Mouse (Mus musculus): Measurements from ENCODE around the gene Galnt3. TPM values are rescaled to one million over a fixed set of nuclear protein-coding genes. Genes with fewer than 3 reads are reported as not detected.

Gene Galnt3
- polyA plus RNA-seq, 1 experiment from 2014 or later: 1.6 TPM

DNA sequence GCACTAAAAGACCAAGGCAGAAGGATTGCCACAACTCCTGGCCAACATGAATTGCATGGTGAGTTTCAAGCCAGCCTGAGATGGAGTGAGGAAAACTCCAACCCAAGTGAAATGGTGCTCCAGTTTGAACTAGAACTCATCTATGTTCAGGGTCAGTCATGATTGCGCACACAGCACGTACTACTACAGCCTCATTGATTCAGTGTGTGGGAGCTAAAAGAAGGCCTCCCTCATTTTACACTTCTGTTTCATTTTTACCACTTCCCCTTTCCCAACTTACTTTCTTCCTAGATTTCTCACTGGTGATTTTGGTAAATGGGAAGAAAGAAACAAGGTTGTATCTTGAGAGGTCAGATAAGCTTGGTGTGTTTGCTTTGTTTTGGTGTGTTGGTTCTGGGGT lies 17.5 kb upstream of the Galnt3 start:
- Histone ChIP-seq H3K27me3 (ENCODE audit: low read depth, poor library complexity, severe bottlenecking) (no peaks in the 10 kb centered on the region), H3K4me3 (no peak overlapping the region), H3K27ac (no peak overlapping the region), H3K36me3 (no peaks in the 10 kb centered on the region), H3K9me3 (replicated peaks) (no peaks in the 10 kb centered on the region), H3K4me1 (peaks cover 29% of the 10 kb centered on the region)
- WGBS: 96% methylated on average over 2 of the region's 2 CpGs
- DNase-seq (ENCODE audit: low spot score): no peak

GRCm38 (mm10) chr2:66140246-66140645 lies 15.5 kb upstream of the Galnt3 start:
- Histone ChIP-seq H3K27me3 (ENCODE audit: low read depth, poor library complexity, severe bottlenecking) (no peaks in the 10 kb centered on the region), H3K36me3 (no peaks in the 10 kb centered on the region), H3K27ac (no peak overlapping the region), H3K9me3 (replicated peaks) (no peaks in the 10 kb centered on the region), H3K4me1 (peaks cover 16% of the 10 kb centered on the region), H3K4me3 (no peak overlapping the region)
- 32% methylated on average over 4 of the region's 4 CpGs for WGBS
- no peak for DNase-seq (ENCODE audit: low spot score)

DNA sequence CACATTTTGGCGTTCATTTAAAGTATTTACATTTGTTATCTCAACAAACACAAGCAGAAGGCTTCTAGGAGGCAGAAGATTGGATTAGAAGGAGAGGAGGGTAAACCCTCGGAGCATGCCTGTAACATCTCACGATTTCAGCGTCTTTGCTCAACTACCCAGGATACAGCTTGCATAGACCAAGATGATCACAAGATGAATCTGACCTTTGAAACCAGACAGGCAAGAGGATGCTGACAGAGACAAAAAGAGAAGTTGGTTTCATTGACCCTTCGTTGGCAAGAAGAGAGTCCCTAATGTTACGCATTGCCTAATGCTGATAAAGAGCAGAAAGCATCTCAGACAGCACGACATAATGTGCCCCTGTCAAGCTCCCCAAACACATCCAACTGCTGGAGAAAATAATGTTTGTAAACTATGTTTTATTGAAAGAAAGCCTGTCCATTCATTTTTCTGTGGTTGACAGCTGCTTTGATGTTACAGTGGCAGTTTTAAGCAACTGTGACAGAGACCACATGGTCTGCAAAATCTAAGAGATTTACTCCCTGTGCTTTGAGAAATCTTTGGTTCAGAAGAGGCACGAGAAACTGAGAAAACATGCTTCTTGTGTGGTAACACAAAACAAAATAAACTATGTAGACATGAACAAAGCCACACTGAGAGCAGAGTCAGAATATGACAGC lies 7.2 kb upstream of the Galnt3 start:
- WGBS: 75% methylated on average over 8 of the region's 8 CpGs
- H3K4me1 ChIP-seq: no peaks in the 10 kb centered on the region
- no peaks in the 10 kb centered on the region for H3K36me3 ChIP-seq
- no peak overlapping the region for H3K27ac ChIP-seq
- peaks cover 2% of the 10 kb centered on the region for H3K27me3 ChIP-seq (ENCODE audit: low read depth, poor library complexity, severe bottlenecking)
- H3K4me3 ChIP-seq: no peak overlapping the region
- no peaks in the 10 kb centered on the region for H3K9me3 ChIP-seq (replicated peaks)
- no peak for DNase-seq (ENCODE audit: low spot score)

GRCm38 (mm10) chr2:66128941-66129340 lies 4.1 kb upstream of the Galnt3 start:
- WGBS: 88% methylated on average over 2 of the region's 2 CpGs
- Histone ChIP-seq H3K27me3 (ENCODE audit: low read depth, poor library complexity, severe bottlenecking) (peaks cover 33% of the 10 kb centered on the region), H3K4me1 (peaks cover 14% of the 10 kb centered on the region), H3K9me3 (replicated peaks) (no peaks in the 10 kb centered on the region), H3K36me3 (no peaks in the 10 kb centered on the region), H3K4me3 (no peak overlapping the region), H3K27ac (no peak overlapping the region)
- DNase-seq (ENCODE audit: low spot score): no peak

DNA sequence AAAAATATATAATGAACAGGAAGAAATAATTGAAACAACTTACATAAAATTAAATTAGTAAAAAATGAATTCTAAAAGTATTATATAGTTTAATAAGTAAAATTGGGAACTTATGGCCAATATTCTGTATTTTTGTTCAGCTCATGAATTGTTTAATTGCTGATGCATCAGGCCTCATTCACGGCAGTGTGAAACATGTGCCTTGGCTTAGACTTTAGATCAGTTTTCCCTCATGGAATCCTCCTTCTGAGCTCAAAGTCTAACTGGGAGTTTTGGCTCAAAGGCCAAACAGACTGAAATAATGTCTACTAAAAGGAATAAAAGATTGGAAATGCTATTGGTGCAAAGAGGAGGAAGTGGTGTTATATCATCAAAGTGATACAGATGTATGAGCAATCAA lies 2.7 kb upstream of the Galnt3 start:
- Histone ChIP-seq H3K27ac (no peak overlapping the region), H3K9me3 (replicated peaks) (no peaks in the 10 kb centered on the region), H3K36me3 (no peaks in the 10 kb centered on the region), H3K4me3 (no peak overlapping the region), H3K4me1 (peaks cover 16% of the 10 kb centered on the region), H3K27me3 (ENCODE audit: low read depth, poor library complexity, severe bottlenecking) (peaks cover 47% of the 10 kb centered on the region)
- 86% methylated on average over 1 of the region's 1 CpGs for WGBS
- DNase-seq (ENCODE audit: low spot score): no peak

GRCm38 (mm10) chr2:66126936-66127335 lies 2.1 kb upstream of the Galnt3 start:
- H3K36me3 ChIP-seq: no peaks in the 10 kb centered on the region
- H3K27ac ChIP-seq: no peak overlapping the region
- no peaks in the 10 kb centered on the region for H3K9me3 ChIP-seq (replicated peaks)
- H3K4me1 ChIP-seq: peaks cover 16% of the 10 kb centered on the region
- WGBS: 93% methylated on average over 4 of the region's 4 CpGs
- DNase-seq (ENCODE audit: low spot score): no peak
- peaks cover 53% of the 10 kb centered on the region for H3K27me3 ChIP-seq (ENCODE audit: low read depth, poor library complexity, severe bottlenecking)
- H3K4me3 ChIP-seq: no peak overlapping the region

DNA sequence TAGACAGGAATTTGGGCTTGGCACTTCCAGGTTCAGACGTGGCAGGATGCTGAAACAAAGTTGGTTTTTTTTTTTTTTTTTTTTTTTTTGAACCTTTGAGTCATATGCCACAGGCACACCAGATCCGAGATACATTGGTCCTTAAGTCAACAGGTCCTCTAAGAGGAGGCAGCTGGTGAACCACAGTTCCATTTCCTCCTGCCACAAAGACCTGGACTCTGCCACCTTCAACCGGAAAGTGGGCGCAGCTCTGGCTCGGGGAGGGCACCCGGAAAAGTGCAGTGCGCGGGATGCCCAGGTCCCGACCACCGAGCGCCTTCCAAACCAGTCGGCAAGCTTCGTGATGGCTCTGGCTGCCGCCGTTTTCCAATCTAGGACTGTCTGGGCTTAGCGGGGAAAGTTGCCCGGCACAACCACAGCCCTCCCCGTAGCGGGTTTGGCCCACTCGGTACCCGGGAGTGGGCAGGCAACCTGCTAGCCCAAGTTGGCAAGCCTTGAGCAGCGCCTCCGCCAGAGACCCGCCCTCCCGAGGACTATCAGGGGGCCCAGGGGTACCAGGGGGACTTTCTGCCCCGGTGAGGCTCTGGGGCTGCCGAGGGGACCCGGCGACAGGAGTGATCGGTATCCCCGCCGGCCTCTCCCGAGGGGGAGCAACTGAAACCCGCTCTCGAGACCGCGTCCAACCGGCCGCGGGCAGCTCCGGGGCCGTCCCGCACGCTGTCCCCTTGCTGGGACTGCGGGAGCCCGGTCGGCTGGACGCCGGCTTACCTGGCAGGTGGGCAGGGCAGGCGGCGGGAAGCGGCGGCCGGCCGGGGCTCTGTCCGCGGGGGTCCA lies 821 bp downstream of the Galnt3 start:
- no peaks in the 10 kb centered on the region for H3K36me3 ChIP-seq
- WGBS: under 1% methylated on average over 57 of the region's 57 CpGs

DNA sequence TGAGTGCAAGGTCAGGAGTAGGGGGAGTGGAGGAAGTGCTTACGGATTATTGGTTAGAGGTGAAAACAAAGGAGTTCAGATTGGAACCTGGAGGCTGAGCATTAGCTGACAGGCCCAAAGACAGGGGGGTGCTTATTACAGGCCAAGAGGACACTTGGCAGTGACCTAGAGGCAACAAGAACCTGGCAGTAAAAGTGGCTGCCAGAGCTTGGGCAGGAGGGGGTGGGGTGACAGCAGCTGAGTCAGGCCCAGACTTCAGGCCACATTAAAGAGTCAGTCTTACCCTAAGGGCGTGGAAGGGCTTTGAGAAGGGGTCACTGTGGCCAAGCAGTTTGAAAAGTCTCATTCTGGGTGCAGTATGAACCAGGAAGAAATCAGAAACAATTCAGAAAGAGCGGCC lies 7.1 kb downstream of the Galnt3 start:
- 41% methylated on average over 3 of the region's 3 CpGs for WGBS
- H3K27me3 ChIP-seq (ENCODE audit: low read depth, poor library complexity, severe bottlenecking): peaks cover 9% of the 10 kb centered on the region
- peaks cover 15% of the 10 kb centered on the region for H3K4me1 ChIP-seq
- H3K4me3 ChIP-seq: no peak overlapping the region
- DNase-seq (ENCODE audit: low spot score): no peak
- no peaks in the 10 kb centered on the region for H3K36me3 ChIP-seq
- no peaks in the 10 kb centered on the region for H3K9me3 ChIP-seq (replicated peaks)
- no peak overlapping the region for H3K27ac ChIP-seq

More for the DNA sequence above, 821 bp downstream of the Galnt3 start:
- Histone ChIP-seq H3K9me3 (replicated peaks) (no peaks in the 10 kb centered on the region), H3K27me3 (ENCODE audit: low read depth, poor library complexity, severe bottlenecking) (peaks cover 54% of the 10 kb centered on the region), H3K4me1 (peaks cover 16% of the 10 kb centered on the region), H3K27ac (peak overlapping the region; percentile 76), H3K4me3 (peak overlapping the region; percentile 71)
- DNase-seq (ENCODE audit: low spot score): no peak

GRCm38 (mm10) chr2:66107864-66108514 lies 16.8 kb downstream of the Galnt3 start:
- 97% methylated on average over 9 of the region's 9 CpGs for WGBS
- Histone ChIP-seq H3K4me3 (no peak overlapping the region), H3K36me3 (no peaks in the 10 kb centered on the region), H3K27me3 (ENCODE audit: low read depth, poor library complexity, severe bottlenecking) (no peaks in the 10 kb centered on the region), H3K27ac (no peak overlapping the region), H3K4me1 (no peaks in the 10 kb centered on the region), H3K9me3 (replicated peaks) (no peaks in the 10 kb centered on the region)
- no peak for DNase-seq (ENCODE audit: low spot score)

DNA sequence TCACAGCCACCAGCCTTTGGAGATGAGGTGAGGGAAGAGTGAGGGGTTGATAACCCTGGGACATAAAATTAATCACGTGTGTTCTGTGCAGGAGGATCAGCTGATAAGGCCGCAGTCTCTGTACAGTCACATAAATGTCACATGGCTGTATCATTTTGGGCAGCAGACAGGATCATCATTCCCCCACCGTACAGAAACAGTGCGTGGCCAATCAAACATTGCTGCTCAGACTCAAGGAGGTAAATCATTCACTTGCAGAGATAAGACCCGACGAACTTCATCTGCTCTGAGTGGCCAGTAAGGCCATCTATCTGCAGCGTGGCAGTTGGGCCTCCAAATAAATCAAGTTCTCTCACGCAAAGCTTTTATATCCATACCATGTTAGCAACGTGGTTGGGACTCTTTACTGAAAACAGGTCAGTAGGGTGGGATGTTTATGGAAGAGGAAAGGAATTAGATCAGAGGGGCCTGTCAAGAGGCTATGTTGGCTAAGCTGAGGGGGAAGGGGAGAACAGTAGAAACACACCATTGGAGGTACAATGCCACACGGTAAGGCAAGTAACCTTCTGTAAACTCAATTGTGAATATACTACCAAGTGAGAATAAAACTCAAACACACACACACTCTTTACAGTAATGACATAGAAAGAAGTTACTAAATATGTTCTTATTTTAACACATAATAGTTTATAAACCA lies 20.9 kb downstream of the Galnt3 start:
- Histone ChIP-seq H3K36me3 (no peaks in the 10 kb centered on the region), H3K27ac (no peak overlapping the region), H3K9me3 (replicated peaks) (no peaks in the 10 kb centered on the region), H3K27me3 (ENCODE audit: low read depth, poor library complexity, severe bottlenecking) (no peaks in the 10 kb centered on the region), H3K4me1 (no peaks in the 10 kb centered on the region), H3K4me3 (no peak overlapping the region)
- no peak for DNase-seq (ENCODE audit: low spot score)
- 57% methylated on average over 10 of the region's 10 CpGs for WGBS

GRCm38 (mm10) chr2:66101686-66102304 lies 23.0 kb downstream of the Galnt3 start:
- no peak overlapping the region for H3K27ac ChIP-seq
- H3K9me3 ChIP-seq (replicated peaks): no peaks in the 10 kb centered on the region
- no peak for DNase-seq (ENCODE audit: low spot score)
- 94% methylated on average over 9 of the region's 9 CpGs for WGBS
- no peaks in the 10 kb centered on the region for H3K36me3 ChIP-seq
- peaks cover 4% of the 10 kb centered on the region; the same call in 1 of the 2 replicates for H3K4me1 ChIP-seq
- H3K27me3 ChIP-seq (ENCODE audit: low read depth, poor library complexity, severe bottlenecking): no peaks in the 10 kb centered on the region
- no peak overlapping the region for H3K4me3 ChIP-seq

DNA sequence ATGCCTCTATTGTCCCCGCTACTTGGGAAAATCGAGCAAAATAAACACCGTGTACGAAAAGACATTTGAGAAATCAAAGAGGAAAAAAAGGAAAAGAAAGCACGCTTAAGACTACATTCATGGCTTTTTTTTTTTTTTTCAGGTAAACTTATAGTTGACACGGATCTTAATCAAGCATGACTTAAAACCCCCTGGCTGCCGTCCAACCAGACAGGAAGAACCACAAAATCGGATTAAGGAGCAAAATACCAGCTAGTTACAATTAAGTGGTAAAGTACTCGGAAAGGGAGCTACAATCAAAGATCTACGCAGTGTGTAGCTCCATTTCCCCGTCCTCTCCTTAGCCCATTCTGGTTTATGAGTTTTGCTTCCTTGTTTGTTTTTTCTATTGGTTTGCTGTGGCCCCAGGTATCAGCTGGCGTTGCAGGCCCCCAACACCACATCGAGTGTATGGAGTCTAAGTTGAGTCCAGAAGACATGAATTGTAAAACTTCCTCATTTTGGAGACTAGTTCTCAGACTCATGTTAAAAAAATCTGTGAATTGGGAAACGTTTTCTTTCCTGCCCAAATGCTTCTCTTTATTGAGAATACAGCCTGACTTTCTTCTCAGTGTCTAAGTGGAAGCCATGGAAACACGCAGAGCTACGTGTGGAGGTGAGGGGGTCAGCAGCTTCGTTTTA lies 24.0 kb downstream of the Galnt3 start:
- no peak for DNase-seq (ENCODE audit: low spot score)
- Histone ChIP-seq H3K36me3 (no peaks in the 10 kb centered on the region), H3K27ac (no peak overlapping the region), H3K9me3 (replicated peaks) (no peaks in the 10 kb centered on the region), H3K4me3 (no peak overlapping the region), H3K4me1 (peaks cover 4% of the 10 kb centered on the region; the same call in 1 of the 2 replicates), H3K27me3 (ENCODE audit: low read depth, poor library complexity, severe bottlenecking) (no peaks in the 10 kb centered on the region)
- WGBS: 85% methylated on average over 17 of the region's 17 CpGs

All from limb, embryonic 10.5 days (tissue).